Comparison of ENCODE assay signal across 15 mouse cellular contexts in genomic region chr16:87758016-87758415, GRCm38 (mm10).
"Had no signal": no experiment of that assay in that cellular context is flagged by ENCODE, and none has a peak within 500 bp of the region (broad histone marks: within the 10 kb centered on the region; RNA-seq: fewer than 3 reads in every experiment).

No protein-coding gene starts in this region.

- H3K4me1 ChIP-seq: kidney, embryonic 15.5 days; limb, embryonic 13.5 days; liver, embryonic 15.5 days; midbrain, embryonic 10.5 days; neural tube, embryonic 15.5 days had no signal

- DNase-seq: kidney, adult 18-20 months; left cerebral cortex, postnatal 4 days; lung, embryonic 14.5 days; lung, postnatal 10 days; lung, postnatal 4 days; midbrain, embryonic 14.5 days; right cerebral cortex, adult 18-20 months; spleen, adult 18-20 months; thymus, postnatal 4 days had no signal

- H3K4me3 ChIP-seq: kidney, embryonic 15.5 days; limb, embryonic 13.5 days; liver, embryonic 15.5 days; midbrain, embryonic 10.5 days; myocyte; neural tube, embryonic 15.5 days had no signal

- H3K9ac ChIP-seq: kidney, embryonic 15.5 days; limb, embryonic 13.5 days; liver, embryonic 15.5 days; lung, embryonic 14.5 days; neural tube, embryonic 15.5 days had no signal

- H3K27ac ChIP-seq: kidney, embryonic 15.5 days; limb, embryonic 13.5 days; liver, embryonic 15.5 days; midbrain, embryonic 10.5 days; neural tube, embryonic 15.5 days had no signal

- H3K27me3 ChIP-seq: kidney, embryonic 15.5 days; limb, embryonic 13.5 days; liver, embryonic 15.5 days; neural tube, embryonic 15.5 days had no signal

- H3K4me2 ChIP-seq: kidney, embryonic 15.5 days; limb, embryonic 13.5 days; liver, embryonic 15.5 days; lung, embryonic 14.5 days; neural tube, embryonic 15.5 days had no signal

- H3K9me3 ChIP-seq: kidney, embryonic 15.5 days; limb, embryonic 13.5 days; liver, embryonic 15.5 days; midbrain, embryonic 10.5 days; neural tube, embryonic 15.5 days had no signal

- H3K36me3 ChIP-seq: kidney, embryonic 15.5 days; limb, embryonic 13.5 days; liver, embryonic 15.5 days; midbrain, embryonic 10.5 days; neural tube, embryonic 15.5 days had no signal
